Mouse (Mus musculus): ENCODE results near the gene Ccdc88c.
A peak's percentile ranks its signal among the peaks of the same experiment; 100 is the strongest.

The Ccdc88c gene

DNA sequence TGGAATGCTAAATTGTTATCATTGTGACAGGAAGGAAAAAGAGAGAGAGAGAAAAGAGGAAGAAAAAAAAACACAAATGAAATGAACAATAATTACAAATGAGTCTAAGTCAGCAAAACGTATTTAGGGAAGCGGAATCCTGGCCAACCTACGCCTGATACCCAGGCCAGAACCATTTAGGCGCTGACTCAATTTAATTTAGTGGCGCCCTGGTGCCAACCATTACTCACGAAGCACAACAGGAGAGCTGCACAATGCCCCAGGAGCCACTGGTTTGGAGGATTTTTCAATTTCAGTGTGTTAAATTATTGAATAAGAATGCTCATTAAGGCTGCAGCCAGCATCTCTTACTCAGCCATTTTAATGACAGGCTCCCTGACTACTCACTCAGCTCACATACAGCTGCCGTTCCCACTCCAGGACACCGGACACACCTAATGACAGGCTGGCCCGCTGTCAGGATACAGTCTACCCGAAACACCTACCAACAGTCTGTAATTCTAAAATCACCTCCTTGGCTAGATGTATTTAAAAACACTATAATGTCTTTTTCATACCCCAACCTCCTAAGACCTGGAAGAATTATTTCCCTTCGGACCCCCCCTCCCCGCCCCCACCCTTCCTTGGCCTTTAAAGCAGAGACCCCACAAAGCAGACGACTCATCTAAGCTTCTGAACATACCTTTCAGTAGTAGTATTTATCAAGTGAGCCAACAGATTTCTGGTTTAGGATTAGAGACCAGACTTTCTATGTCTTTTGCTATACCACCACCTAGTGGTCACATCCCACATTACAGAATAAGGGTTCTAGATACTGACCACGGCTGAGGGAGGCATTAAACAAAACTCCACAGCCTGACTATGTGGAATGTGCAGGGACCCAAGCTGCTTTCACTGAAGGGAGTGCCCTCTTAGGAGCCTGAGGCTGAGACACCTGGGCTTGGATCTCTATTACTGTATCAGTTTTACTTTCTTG, 102.9 kb downstream of the Ccdc88c start:
- DNase-seq: peak; percentile 42 to 82

GRCm38 (mm10) chr12:100924646-100925339, 104.1 kb downstream of the Ccdc88c start:
- no peak for DNase-seq

DNA sequence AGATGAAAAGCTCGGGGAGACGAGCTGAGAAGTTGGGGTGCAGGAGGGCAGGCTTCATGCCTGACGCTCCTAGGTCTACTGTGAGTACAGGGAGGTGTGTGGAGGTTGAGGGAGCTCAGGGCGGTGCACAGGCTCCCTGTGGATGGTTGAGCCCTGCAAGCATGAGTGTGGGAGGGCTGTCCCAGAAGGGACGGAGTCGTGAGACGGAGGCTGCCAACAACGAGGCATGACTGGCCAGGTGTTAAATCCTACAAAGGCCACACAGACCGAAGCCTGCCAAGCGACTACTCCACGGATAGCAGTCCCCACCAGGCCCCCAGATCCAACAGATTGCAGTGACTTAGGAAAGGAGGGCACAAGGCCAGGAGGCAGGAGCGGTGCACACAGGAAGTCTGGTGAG, 118.1 kb downstream of the Ccdc88c start:
- DNase-seq: peak; percentile 64 to 72

DNA sequence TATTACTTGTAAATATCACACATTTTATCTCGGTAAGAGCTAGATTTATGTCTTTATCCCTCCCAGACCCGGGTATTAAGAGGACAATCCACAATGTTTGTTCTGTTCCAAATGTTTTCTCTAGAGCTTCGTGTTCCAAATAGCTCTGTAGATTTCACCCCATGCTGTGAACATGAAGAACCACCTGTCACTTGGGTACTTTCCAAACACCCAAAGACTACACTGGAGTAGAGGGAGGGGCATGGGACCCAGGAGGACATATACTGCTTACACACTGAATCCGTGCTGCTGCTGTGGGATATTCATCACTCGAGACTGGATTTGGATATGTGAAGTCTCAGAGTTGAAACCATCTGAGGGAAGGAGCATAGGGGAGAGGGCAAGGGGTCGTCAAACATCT, 119.1 kb downstream of the Ccdc88c start:
- peak; percentile 42 to 69 for DNase-seq

GRCm38 (mm10) chr12:100908298-100909034, 120.4 kb downstream of the Ccdc88c start:
- DNase-seq: peak in 1 of 2 experiments; percentile 39

DNA sequence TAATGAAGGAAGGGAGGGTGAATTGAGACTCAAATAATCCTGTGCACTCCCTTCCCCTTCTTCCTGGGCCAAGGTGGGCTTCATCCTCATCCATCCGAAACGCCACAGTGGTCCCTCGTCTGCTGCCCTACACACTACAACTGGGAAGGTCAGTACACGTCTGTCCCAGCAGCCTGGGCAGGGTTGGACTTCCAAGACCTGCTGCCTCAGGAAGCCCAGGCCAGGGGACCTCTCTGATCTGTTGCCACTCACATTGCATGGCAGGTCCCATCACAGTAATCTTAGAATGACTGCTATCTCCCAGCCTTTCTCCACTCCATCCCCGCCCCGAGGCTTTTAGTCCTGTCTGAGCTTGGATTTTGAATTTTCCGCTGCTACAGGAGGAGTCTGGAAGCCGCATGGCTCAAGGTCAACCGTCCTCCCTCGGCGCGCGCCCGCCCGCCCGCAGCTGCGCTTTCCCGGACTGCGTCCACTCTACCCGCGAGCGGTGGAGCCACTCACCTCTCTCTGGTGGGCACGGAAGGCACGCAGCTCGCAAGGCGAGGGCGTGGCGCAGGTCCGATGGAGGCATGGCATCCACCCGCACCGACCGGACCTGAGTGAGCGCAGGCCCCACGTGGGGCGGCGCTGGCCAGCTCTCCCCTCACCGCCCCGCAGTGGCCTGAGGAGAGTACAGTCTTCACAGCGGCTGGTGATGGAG, 121.1 kb downstream of the Ccdc88c start, which contains the start of gene Gpr68:
TSS of gene Gpr68 (minus strand) at position 601 of the 700 bp plus-strand sequence.
- DNase-seq: peak; percentile 57 to 63

DNA sequence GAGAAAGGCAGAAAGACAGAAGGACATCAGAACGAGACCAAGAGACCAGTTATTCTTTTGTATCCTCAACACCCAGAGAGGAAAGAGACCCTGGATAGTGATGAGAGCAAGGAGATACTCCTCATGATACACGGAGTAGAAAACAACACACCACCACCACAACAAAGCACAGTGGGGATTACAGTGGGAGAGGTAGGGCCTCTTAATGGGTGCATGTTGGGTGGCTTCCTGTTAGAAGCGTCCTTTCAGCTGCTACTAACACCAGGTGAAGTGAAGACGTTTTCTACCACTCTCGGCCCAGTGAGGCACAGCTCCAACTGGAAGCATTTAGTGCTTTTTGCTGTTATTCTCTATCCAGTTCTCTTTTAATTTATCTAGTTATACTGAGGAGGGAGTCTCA, 122.0 kb downstream of the Ccdc88c start:
- DNase-seq: no peak

DNA sequence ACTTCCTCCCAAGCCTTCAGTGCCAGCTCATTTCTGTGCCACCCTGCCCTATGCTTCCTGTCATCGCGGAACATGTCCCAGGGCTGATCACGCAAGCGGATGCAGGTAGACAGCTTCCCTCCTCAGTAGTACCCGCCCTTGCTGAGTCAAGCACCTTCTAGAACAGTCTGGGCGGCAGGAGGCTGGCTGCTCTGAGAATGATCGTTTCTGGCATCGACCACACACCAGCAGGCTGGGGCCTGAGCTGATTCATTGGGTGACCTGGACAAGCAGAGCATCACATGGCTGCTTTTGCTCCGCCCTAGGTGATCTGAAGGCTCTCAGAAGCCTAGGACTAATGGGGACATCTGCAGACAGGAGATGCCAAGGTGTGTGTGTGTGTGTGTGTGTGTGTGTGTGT, 125.1 kb downstream of the Ccdc88c start:
- DNase-seq: peak; percentile 48 to 50

- no peak for DNase-seq
These were observed 127.5 kb downstream of the Ccdc88c start for GRCm38 (mm10) chr12:100901386-100901785.

- DNase-seq: no peak
These were observed 128.0 kb downstream of the Ccdc88c start for GRCm38 (mm10) chr12:100900901-100901300.

GRCm38 (mm10) chr12:100899111-100899640, 129.7 kb downstream of the Ccdc88c start:
- peak; percentile 82 to 84 for DNase-seq

- DNase-seq: peak; percentile 81 to 82
These were observed 130.9 kb downstream of the Ccdc88c start for GRCm38 (mm10) chr12:100897736-100898650.

GRCm38 (mm10) chr12:100896661-100897060, 132.2 kb downstream of the Ccdc88c start:
- no peak for DNase-seq

DNA sequence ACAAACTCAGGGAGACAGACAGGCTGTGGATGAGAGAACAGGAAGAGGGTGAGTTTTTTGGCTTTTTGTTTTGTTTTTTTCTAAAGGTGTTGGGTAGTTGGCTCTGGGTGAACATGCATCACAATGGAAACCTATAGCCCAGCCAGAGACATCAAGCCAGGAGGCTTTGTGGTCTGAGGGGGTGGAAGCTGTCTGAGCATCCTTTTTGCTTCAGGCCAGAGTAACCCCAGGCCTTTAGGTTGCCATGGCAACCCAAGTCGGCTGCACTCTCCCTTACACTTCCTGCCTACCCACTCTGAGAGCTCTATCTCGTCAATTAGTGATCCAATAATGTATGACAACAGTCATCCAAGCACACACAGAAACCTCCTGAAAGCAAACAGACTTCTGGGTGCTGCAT, 133.4 kb downstream of the Ccdc88c start:
- DNase-seq: no peak

DNA sequence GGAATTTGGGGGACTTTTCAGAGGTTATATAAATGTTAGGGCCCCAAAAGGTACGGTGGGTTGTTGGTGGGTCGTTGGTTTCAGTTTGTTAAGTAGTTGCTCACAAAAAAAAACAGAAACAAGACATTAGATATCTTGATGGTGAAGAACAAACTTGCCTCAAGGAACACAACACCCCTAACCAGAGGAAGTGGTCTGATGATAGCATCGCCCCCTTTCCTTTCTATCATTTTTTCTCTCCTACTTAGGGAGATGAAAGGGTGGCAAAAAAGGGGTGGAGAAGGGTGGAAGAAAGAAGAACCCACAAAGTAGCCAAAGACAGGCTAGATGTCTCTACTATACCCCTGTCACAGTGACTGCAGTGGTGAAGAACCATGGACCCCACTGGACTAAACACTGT, 138.3 kb downstream of the Ccdc88c start:
- DNase-seq: no peak

DNA sequence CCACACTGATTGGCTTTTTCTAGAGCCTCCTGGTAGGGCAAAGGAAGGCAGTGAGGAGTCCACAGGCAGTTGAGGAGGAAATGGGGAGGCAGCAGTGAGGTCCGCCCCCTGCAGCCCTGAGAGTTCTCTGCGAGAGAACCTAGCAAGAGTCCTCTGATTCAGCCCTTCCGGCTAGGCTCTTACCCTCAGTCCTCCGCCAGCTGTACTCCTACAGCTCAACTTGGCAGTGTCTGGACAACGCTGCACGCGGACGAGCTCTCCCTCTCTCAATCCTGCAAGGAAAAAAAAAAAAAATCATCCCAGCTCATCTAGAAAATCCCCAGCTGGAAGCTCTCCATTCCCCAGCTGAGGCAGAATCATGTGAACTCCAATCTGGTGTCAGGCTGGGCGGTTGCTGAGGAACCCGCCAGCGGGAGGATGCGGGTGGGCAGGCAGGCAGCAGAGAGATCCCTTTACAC, 141.0 kb downstream of the Ccdc88c start:
- peak in 1 of 2 experiments; percentile 57 for DNase-seq

GRCm38 (mm10) chr12:100886877-100887276, 142.0 kb downstream of the Ccdc88c start:
- no peak for DNase-seq

GRCm38 (mm10) chr12:100885585-100885984, 143.3 kb downstream of the Ccdc88c start:
- no peak for DNase-seq

DNA sequence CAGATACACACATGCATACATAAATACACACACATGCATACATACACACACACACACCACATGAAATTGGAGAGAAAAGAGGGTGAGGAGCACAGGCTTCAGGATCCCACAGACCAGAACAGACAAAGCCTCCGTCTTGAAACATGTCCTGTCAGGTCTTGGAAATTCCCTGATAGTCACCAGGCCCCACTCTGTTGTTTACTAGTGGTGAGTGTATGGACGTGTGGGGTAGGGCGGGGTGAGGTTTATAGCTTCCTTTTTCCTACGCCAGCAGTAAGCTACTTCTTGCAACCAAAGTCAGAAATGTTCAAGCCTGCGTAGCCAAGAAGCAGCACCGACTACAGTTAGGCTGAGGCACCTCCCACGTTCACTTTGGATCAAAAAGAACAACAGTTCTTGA, 145.7 kb downstream of the Ccdc88c start:
- no peak for DNase-seq

- no peak for DNase-seq
These were observed 150.3 kb downstream of the Ccdc88c start for GRCm38 (mm10) chr12:100878556-100878955.

GRCm38 (mm10) chr12:100877936-100878335, 150.9 kb downstream of the Ccdc88c start:
- DNase-seq: no peak
